Comparison of ENCODE assay signal across 23 mouse cellular contexts in genomic region chr4:127331171-127331570, GRCm38 (mm10). TPM values are rescaled to one million over a fixed set of nuclear protein-coding genes. Genes with fewer than 3 reads are reported as not detected.
A peak's percentile ranks its signal among the peaks of the same experiment; 100 is the strongest.
DNase-seq lines count a peak whose midpoint lies in the region; ATAC-seq and TF ChIP-seq lines count a peak whose summit lies in the region.
"Had no signal": no experiment of that assay in that cellular context is flagged by ENCODE, and none has a peak within 500 bp of the region (broad histone marks: within the 10 kb centered on the region; RNA-seq: fewer than 3 reads in every experiment).

No protein-coding gene starts in this region.

- H3K27ac ChIP-seq in heart, embryonic 13.5 days (replicated peaks), result no peak overlapping the region
- H3K27ac ChIP-seq in heart, embryonic 10.5 days, result no peak overlapping the region
- no peak overlapping the region for H3K27ac ChIP-seq in midbrain, embryonic 15.5 days
- H3K27ac ChIP-seq in midbrain, embryonic 16.5 days (ENCODE audit: low read length), result no peak overlapping the region
- H3K27ac ChIP-seq in embryonic facial prominence, embryonic 14.5 days (replicated peaks; ENCODE audit: low read depth, low read length), result no peak overlapping the region
- no peak overlapping the region for H3K27ac ChIP-seq in limb, embryonic 15.5 days
- H3K27ac ChIP-seq: macrophage had no signal

- no peak overlapping the region for H3K4me3 ChIP-seq in heart, embryonic 13.5 days
- no peak overlapping the region for H3K4me3 ChIP-seq in heart, embryonic 10.5 days
- H3K4me3 ChIP-seq in midbrain, embryonic 15.5 days, result no peak overlapping the region
- H3K4me3 ChIP-seq in midbrain, embryonic 16.5 days (ENCODE audit: low read depth, low read length), result no peak overlapping the region
- H3K4me3 ChIP-seq in embryonic facial prominence, embryonic 14.5 days (ENCODE audit: low read depth, low read length), result peak overlapping the region; percentile 31; the same call in 1 of the 2 replicates
- no peak overlapping the region for H3K4me3 ChIP-seq in limb, embryonic 15.5 days
- H3K4me3 ChIP-seq in lung, adult 2 months (replicated peaks; ENCODE audit: extremely low read depth, low read depth, low read length), result no peak overlapping the region
- H3K4me3 ChIP-seq: erythroblast, embryonic 14.5 days had no signal

- no peak for TF ChIP-seq POLR2A in lung, adult 2 months (IDR thresholded peaks at IDR 0.05; ENCODE audit: borderline replicate concordance, extremely low read depth, low read depth, low read length)

- H3K36me3 ChIP-seq in heart, embryonic 13.5 days, result no peaks in the 10 kb centered on the region
- H3K36me3 ChIP-seq in heart, embryonic 10.5 days, result no peaks in the 10 kb centered on the region
- no peaks in the 10 kb centered on the region for H3K36me3 ChIP-seq in midbrain, embryonic 15.5 days (replicated peaks)
- H3K36me3 ChIP-seq in midbrain, embryonic 16.5 days (ENCODE audit: control insufficient read depth, insufficient read depth, low read length), result no peaks in the 10 kb centered on the region
- H3K36me3 ChIP-seq in embryonic facial prominence, embryonic 14.5 days (ENCODE audit: control insufficient read depth, insufficient read depth, low read length), result no peaks in the 10 kb centered on the region
- no peaks in the 10 kb centered on the region for H3K36me3 ChIP-seq in limb, embryonic 15.5 days

- H3K4me1 ChIP-seq in heart, embryonic 13.5 days, result peaks cover 20% of the 10 kb centered on the region
- peaks cover 25% of the 10 kb centered on the region for H3K4me1 ChIP-seq in heart, embryonic 10.5 days
- H3K4me1 ChIP-seq in midbrain, embryonic 15.5 days, result peaks cover 21% of the 10 kb centered on the region
- peaks cover 17% of the 10 kb centered on the region for H3K4me1 ChIP-seq in midbrain, embryonic 16.5 days (ENCODE audit: control insufficient read depth, insufficient read depth, low read length)
- peaks cover 7% of the 10 kb centered on the region for H3K4me1 ChIP-seq in embryonic facial prominence, embryonic 14.5 days (ENCODE audit: control insufficient read depth, insufficient read depth, low read length)
- H3K4me1 ChIP-seq in limb, embryonic 15.5 days, result peaks cover 16% of the 10 kb centered on the region
- no peaks in the 10 kb centered on the region for H3K4me1 ChIP-seq in lung, adult 2 months (ENCODE audit: control insufficient read depth, insufficient read depth, low read length)

- TF ChIP-seq CTCF in lung, adult 2 months (IDR thresholded peaks at IDR 0.05; ENCODE audit: insufficient read depth, low read length), result no peak

- no peaks in the 10 kb centered on the region for H3K9me3 ChIP-seq in heart, embryonic 13.5 days
- no peaks in the 10 kb centered on the region for H3K9me3 ChIP-seq in heart, embryonic 10.5 days
- H3K9me3 ChIP-seq in midbrain, embryonic 15.5 days, result no peaks in the 10 kb centered on the region
- H3K9me3 ChIP-seq in midbrain, embryonic 16.5 days (replicated peaks; ENCODE audit: control insufficient read depth, low read length, poor library complexity, severe bottlenecking), result no peaks in the 10 kb centered on the region
- H3K9me3 ChIP-seq in embryonic facial prominence, embryonic 14.5 days (ENCODE audit: control insufficient read depth, low read length), result no peaks in the 10 kb centered on the region
- no peaks in the 10 kb centered on the region for H3K9me3 ChIP-seq in limb, embryonic 15.5 days

- 20% methylated on average over 13 of the region's 13 CpGs for WGBS in heart, embryonic 13.5 days
- WGBS in heart, embryonic 10.5 days, result 22% methylated on average over 13 of the region's 13 CpGs
- 15% methylated on average over 13 of the region's 13 CpGs for WGBS in midbrain, embryonic 15.5 days
- 18% methylated on average over 13 of the region's 13 CpGs for WGBS in midbrain, embryonic 16.5 days
- WGBS in embryonic facial prominence, embryonic 14.5 days, result 21% methylated on average over 13 of the region's 13 CpGs
- WGBS in limb, embryonic 15.5 days, result 19% methylated on average over 13 of the region's 13 CpGs
- 39% methylated on average over 13 of the region's 13 CpGs for WGBS in lung, adult 2 months

- H3K9ac ChIP-seq in heart, embryonic 13.5 days, result no peak overlapping the region
- no peak overlapping the region for H3K9ac ChIP-seq in midbrain, embryonic 15.5 days
- no peak overlapping the region for H3K9ac ChIP-seq in midbrain, embryonic 16.5 days (ENCODE audit: low read depth, low read length)
- H3K9ac ChIP-seq in embryonic facial prominence, embryonic 14.5 days (ENCODE audit: low read depth, low read length), result no peak overlapping the region
- H3K9ac ChIP-seq in limb, embryonic 15.5 days, result no peak overlapping the region

- peak overlapping the region; percentile 60; the same call in 1 of the 2 replicates for H3K4me2 ChIP-seq in heart, embryonic 13.5 days
- H3K4me2 ChIP-seq in midbrain, embryonic 15.5 days, result peak overlapping the region; percentile 50; the same call in 1 of the 2 replicates
- H3K4me2 ChIP-seq in midbrain, embryonic 16.5 days (ENCODE audit: low read length), result no peak overlapping the region; the same call in 1 of the 2 replicates
- H3K4me2 ChIP-seq in embryonic facial prominence, embryonic 14.5 days (ENCODE audit: low read depth, low read length), result peak overlapping the region; percentile 45
- peak overlapping the region; percentile 41; the same call in 1 of the 2 replicates for H3K4me2 ChIP-seq in limb, embryonic 15.5 days

- peaks cover 70% of the 10 kb centered on the region for H3K27me3 ChIP-seq in heart, embryonic 13.5 days (replicated peaks)
- H3K27me3 ChIP-seq in heart, embryonic 10.5 days (ENCODE audit: insufficient read depth, poor library complexity, severe bottlenecking), result peaks cover 76% of the 10 kb centered on the region
- H3K27me3 ChIP-seq in midbrain, embryonic 15.5 days (replicated peaks), result peaks cover 38% of the 10 kb centered on the region
- peaks cover 26% of the 10 kb centered on the region for H3K27me3 ChIP-seq in midbrain, embryonic 16.5 days (ENCODE audit: control insufficient read depth, insufficient read depth, low read depth, low read length)
- H3K27me3 ChIP-seq in embryonic facial prominence, embryonic 14.5 days (replicated peaks; ENCODE audit: control insufficient read depth, insufficient read depth, low read length), result peaks cover 55% of the 10 kb centered on the region
- peaks cover 70% of the 10 kb centered on the region for H3K27me3 ChIP-seq in limb, embryonic 15.5 days

- DNase-seq in heart, embryonic 10.5 days (ENCODE audit: low spot score), result no peak
- DNase-seq in embryonic facial prominence, embryonic 14.5 days (ENCODE audit: low spot score), result no peak
- no peak for DNase-seq in lung, adult 2 months
- DNase-seq: adrenal gland, adult 8-10 months; cerebellum, adult 2 months; kidney, adult 18-20 months; right cerebral cortex, adult 18-20 months had no signal

- ATAC-seq in heart, embryonic 13.5 days (ENCODE audit: extremely low read depth, insufficient number of reproducible peaks, low FRiP score, low TSS enrichment), result no peak
- ATAC-seq in midbrain, embryonic 15.5 days (replicated peaks), result no peak
- no peak for ATAC-seq in midbrain, embryonic 16.5 days
- ATAC-seq in embryonic facial prominence, embryonic 14.5 days (ENCODE audit: low read depth), result no peak
- no peak for ATAC-seq in limb, embryonic 15.5 days (ENCODE audit: insufficient number of reproducible peaks, low FRiP score, low TSS enrichment, low read depth)
- no peak for ATAC-seq in erythroblast, adult 5-6 weeks (replicated peaks; ENCODE audit: low FRiP score, poor library complexity, severe bottlenecking)
- ATAC-seq: forebrain, embryonic 16.5 days had no signal

RNA-seq across cellular contexts. Expression of gene Gjb3, which starts 0.5 kb away (rescaled TPM):
- polyA plus RNA-seq in heart, embryonic 13.5 days (2015; fragmentation: Nextera tagmentation; extraction: Ambion mirVana), result not detected in 2 replicates
- polyA plus RNA-seq in heart, embryonic 10.5 days (2016; fragmentation: Nextera tagmentation; extraction: Ambion mirVana), result 0.90 and 3.2 TPM in 2 replicates
- polyA plus RNA-seq in midbrain, embryonic 15.5 days (2015; fragmentation: Nextera tagmentation; extraction: Ambion mirVana), result 0.17 TPM in 1 of 2 replicates, not detected in the other
- 0.11 and 0.55 TPM in 2 replicates for polyA plus RNA-seq in midbrain, embryonic 16.5 days (2015; fragmentation: Nextera tagmentation; extraction: Ambion mirVana)
- polyA plus RNA-seq in embryonic facial prominence, embryonic 14.5 days (2014; fragmentation: Nextera tagmentation; extraction: Ambion mirVana), result 5.4 and 5.7 TPM in 2 replicates
- polyA plus RNA-seq in limb, embryonic 15.5 days (2015; fragmentation: Nextera tagmentation; extraction: Ambion mirVana), result 20.8 and 23.1 TPM in 2 replicates
- polyA plus RNA-seq in lung, adult 2 months (2012; rRNA removed), result 3.1 and 7.3 TPM in 2 replicates
- total RNA-seq in erythroblast, adult 5-6 weeks (2015; ENCODE audit: low replicate concordance), result 0.84 TPM in 1 of 2 replicates, not detected in the other
- 2.4 TPM in 1 of 2 replicates, not detected in the other for total RNA-seq in erythroblast, adult 5-6 weeks (2017; ENCODE audit: low replicate concordance)
- total RNA-seq: adrenal gland, adult 8-10 months; gastrocnemius, adult 8-10 months; left cerebral cortex, postnatal 36 days; monocyte, adult 5-6 weeks; neutrophil, adult 5-6 weeks had no signal
- polyA plus RNA-seq: erythroblast, embryonic 14.5 days; forebrain, embryonic 16.5 days; macrophage had no signal

RNA-seq across cellular contexts. Expression of gene Gja4, which starts 17.3 kb away (rescaled TPM):
- 29.5 and 32.9 TPM in 2 replicates for polyA plus RNA-seq in heart, embryonic 13.5 days (2015; fragmentation: Nextera tagmentation; extraction: Ambion mirVana)
- polyA plus RNA-seq in heart, embryonic 10.5 days (2016; fragmentation: Nextera tagmentation; extraction: Ambion mirVana), result 32.7 and 48.8 TPM in 2 replicates
- polyA plus RNA-seq in midbrain, embryonic 15.5 days (2015; fragmentation: Nextera tagmentation; extraction: Ambion mirVana), result 21.0 and 23.1 TPM in 2 replicates
- 18.1 and 20.8 TPM in 2 replicates for polyA plus RNA-seq in midbrain, embryonic 16.5 days (2015; fragmentation: Nextera tagmentation; extraction: Ambion mirVana)
- 20.0 and 20.7 TPM in 2 replicates for polyA plus RNA-seq in embryonic facial prominence, embryonic 14.5 days (2014; fragmentation: Nextera tagmentation; extraction: Ambion mirVana)
- polyA plus RNA-seq in limb, embryonic 15.5 days (2015; fragmentation: Nextera tagmentation; extraction: Ambion mirVana), result 16.7 and 23.5 TPM in 2 replicates
- 159 and 211 TPM in 2 replicates for polyA plus RNA-seq in lung, adult 2 months (2012; rRNA removed)
- total RNA-seq in erythroblast, adult 5-6 weeks (2015; ENCODE audit: low replicate concordance), result not detected in 2 replicates
- not detected in 2 replicates for total RNA-seq in erythroblast, adult 5-6 weeks (2017; ENCODE audit: low replicate concordance)
- total RNA-seq: common myeloid progenitor, adult 5-6 weeks; monocyte, adult 5-6 weeks; neutrophil, adult 5-6 weeks had no signal
- polyA plus RNA-seq: erythroblast, embryonic 14.5 days; macrophage had no signal

RNA-seq across cellular contexts. Expression of gene Gjb4, which starts 22.7 kb away (rescaled TPM):
- polyA plus RNA-seq in heart, embryonic 13.5 days (2015; fragmentation: Nextera tagmentation; extraction: Ambion mirVana), result 0.23 TPM in 1 of 2 replicates, not detected in the other
- not detected in 2 replicates for polyA plus RNA-seq in heart, embryonic 10.5 days (2016; fragmentation: Nextera tagmentation; extraction: Ambion mirVana)
- polyA plus RNA-seq in midbrain, embryonic 15.5 days (2015; fragmentation: Nextera tagmentation; extraction: Ambion mirVana), result 0.11 and 0.15 TPM in 2 replicates
- polyA plus RNA-seq in midbrain, embryonic 16.5 days (2015; fragmentation: Nextera tagmentation; extraction: Ambion mirVana), result 0.13 and 0.14 TPM in 2 replicates
- polyA plus RNA-seq in embryonic facial prominence, embryonic 14.5 days (2014; fragmentation: Nextera tagmentation; extraction: Ambion mirVana), result 0.60 and 1.3 TPM in 2 replicates
- polyA plus RNA-seq in limb, embryonic 15.5 days (2015; fragmentation: Nextera tagmentation; extraction: Ambion mirVana), result 3.6 and 4.6 TPM in 2 replicates
- polyA plus RNA-seq in lung, adult 2 months (2012; rRNA removed), result 0.19 and 3.7 TPM in 2 replicates
- total RNA-seq in erythroblast, adult 5-6 weeks (2015; ENCODE audit: low replicate concordance), result not detected in 2 replicates
- not detected in 2 replicates for total RNA-seq in erythroblast, adult 5-6 weeks (2017; ENCODE audit: low replicate concordance)
- total RNA-seq: adrenal gland, adult 8-10 months; common myeloid progenitor, adult 5-6 weeks; gastrocnemius, adult 8-10 months; heart, adult 8-10 months; heart, postnatal 25 days; layer of hippocampus, postnatal 25 days; left cerebral cortex, postnatal 36 days; monocyte, adult 5-6 weeks; neutrophil, adult 5-6 weeks had no signal
- polyA plus RNA-seq: erythroblast, embryonic 14.5 days; forebrain, embryonic 16.5 days; macrophage had no signal

RNA-seq across cellular contexts. Expression of gene Gjb5, which starts 26.8 kb away (rescaled TPM):
- 0.22 and 0.37 TPM in 2 replicates for polyA plus RNA-seq in heart, embryonic 13.5 days (2015; fragmentation: Nextera tagmentation; extraction: Ambion mirVana)
- polyA plus RNA-seq in heart, embryonic 10.5 days (2016; fragmentation: Nextera tagmentation; extraction: Ambion mirVana), result 0.58 and 1.8 TPM in 2 replicates
- polyA plus RNA-seq in midbrain, embryonic 15.5 days (2015; fragmentation: Nextera tagmentation; extraction: Ambion mirVana), result 0.10 and 0.13 TPM in 2 replicates
- polyA plus RNA-seq in midbrain, embryonic 16.5 days (2015; fragmentation: Nextera tagmentation; extraction: Ambion mirVana), result 0.18 TPM in 1 of 2 replicates, not detected in the other
- polyA plus RNA-seq in embryonic facial prominence, embryonic 14.5 days (2014; fragmentation: Nextera tagmentation; extraction: Ambion mirVana), result 1.1 and 1.4 TPM in 2 replicates
- 3.8 and 4.2 TPM in 2 replicates for polyA plus RNA-seq in limb, embryonic 15.5 days (2015; fragmentation: Nextera tagmentation; extraction: Ambion mirVana)
- polyA plus RNA-seq in lung, adult 2 months (2012; rRNA removed), result 1.3 and 1.9 TPM in 2 replicates
- not detected in 2 replicates for total RNA-seq in erythroblast, adult 5-6 weeks (2015; ENCODE audit: low replicate concordance)
- not detected in 2 replicates for total RNA-seq in erythroblast, adult 5-6 weeks (2017; ENCODE audit: low replicate concordance)
- total RNA-seq: common myeloid progenitor, adult 5-6 weeks; gastrocnemius, adult 8-10 months; layer of hippocampus, postnatal 25 days; left cerebral cortex, postnatal 36 days; monocyte, adult 5-6 weeks; neutrophil, adult 5-6 weeks had no signal
- polyA plus RNA-seq: erythroblast, embryonic 14.5 days; macrophage had no signal
